Mouse (Mus musculus) thymus, postnatal 10 days (tissue): ENCODE measurements around the gene Arhgap9.
A peak's percentile ranks its signal among the peaks of the same experiment; 100 is the strongest.

Experiments
- DNase-seq, 2 experiments: peaks; one replicate each; pipeline ENCODE4 v3.0.0; 2021; ENCODE audit warnings: low spot score in 2 of 2

The Arhgap9 gene

DNA sequence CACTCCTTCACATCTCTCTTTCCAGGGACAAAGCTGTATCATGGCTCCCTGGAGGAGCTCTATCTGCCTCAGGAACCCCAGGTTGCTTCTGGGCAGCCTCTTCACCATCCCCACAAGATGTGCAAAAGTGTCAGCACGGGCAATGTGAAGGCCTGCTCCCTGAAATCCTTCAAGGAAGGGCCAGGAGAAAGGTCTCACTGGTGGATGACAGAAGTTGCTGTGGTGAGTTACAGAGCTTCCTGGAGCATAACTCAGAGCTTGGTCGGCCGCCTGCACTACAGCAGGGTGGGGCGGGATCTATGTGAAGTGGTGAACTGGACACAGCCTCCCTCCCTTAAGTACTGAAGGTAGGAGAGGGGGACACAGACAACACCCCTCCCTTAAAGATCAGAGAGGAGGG is 905 bp downstream of the Arhgap9 start:
- no peak for DNase-seq

DNA sequence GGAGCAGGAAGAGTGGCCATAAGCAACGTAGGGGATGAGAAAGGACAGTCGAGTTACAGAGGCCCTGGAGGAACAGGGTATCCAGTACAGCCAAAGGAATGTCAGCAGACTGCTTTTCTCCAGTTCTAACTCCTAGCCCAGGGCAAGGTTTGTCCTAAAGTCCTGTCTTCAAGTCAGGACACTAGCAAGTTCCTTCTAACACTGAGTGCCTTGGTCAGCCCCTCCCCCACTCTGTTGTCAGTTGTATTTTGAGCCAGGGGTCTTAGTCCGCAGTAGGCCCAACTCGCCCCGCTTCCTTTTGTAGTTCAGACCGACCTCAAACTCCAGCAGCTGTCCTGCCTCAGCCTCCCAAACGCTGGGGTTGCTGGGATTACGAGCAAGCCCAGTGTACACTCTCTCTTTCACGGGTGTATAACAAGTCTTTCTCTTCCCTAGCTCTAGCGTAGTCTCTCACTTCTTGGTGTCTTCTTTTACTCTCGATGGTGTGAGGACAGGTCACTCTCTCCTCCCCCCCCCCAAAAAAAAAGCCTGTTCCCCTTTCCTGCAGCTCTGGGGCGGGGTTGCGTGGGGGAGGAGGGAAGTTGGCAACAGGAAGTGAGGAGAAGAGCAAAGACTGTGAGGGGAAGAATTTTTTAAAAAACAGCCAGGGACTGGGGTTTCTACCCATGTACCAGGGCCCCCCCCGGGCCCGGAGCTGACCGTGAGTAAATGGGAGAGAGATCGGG is 1.5 kb downstream of the Arhgap9 start:
- peak in 1 of 2 experiments; percentile 51 for DNase-seq

DNA sequence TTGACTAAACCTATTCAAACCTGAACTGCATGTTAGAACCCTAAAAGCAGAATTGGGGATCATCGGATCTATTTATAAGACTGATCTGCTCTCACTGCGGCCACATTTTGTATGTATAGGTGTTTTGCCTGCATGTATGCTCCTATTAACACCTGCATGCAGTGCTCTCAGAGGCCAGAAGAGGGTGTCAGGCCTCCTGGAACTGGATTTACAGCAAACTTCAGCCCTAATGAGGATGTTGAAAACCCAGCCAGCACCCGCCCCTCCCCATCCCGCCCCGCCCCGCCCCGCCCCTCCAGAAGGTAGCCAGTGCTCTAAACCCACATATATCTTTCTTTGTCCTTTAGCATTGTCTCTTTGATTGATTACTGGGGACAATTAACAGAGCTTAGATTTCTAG is 2.7 kb downstream of the Arhgap9 start:
- peak; percentile 80 to 82 for DNase-seq

DNA sequence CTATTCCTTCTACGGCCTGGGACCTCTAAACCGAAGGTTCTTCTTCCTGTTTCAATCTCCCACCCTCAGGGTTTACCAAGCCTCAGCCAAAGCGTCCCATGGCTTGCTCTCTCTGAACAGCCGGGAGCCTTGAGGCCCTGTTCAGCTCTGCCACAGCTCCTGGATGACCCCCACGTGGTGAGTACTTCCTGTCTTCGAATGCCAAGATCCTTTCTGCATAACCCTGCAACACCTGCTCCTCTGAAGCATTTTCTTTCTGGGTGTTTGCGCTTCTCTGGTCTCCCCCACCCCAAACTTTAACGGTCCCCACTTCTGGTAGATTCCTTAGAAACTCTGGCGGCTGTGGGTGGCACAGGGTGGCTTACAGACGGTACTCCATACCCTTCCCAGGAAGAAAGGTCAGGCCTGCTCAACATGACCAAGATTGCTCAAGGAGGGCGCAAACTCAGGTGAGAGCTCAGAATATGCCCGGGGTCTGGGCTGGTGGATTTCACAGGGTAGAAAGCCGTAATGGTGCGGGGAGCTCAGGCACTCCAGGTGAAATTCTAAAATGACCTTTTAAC is 3.8 kb downstream of the Arhgap9 start:
- DNase-seq = peak; percentile 68 to 76

DNA sequence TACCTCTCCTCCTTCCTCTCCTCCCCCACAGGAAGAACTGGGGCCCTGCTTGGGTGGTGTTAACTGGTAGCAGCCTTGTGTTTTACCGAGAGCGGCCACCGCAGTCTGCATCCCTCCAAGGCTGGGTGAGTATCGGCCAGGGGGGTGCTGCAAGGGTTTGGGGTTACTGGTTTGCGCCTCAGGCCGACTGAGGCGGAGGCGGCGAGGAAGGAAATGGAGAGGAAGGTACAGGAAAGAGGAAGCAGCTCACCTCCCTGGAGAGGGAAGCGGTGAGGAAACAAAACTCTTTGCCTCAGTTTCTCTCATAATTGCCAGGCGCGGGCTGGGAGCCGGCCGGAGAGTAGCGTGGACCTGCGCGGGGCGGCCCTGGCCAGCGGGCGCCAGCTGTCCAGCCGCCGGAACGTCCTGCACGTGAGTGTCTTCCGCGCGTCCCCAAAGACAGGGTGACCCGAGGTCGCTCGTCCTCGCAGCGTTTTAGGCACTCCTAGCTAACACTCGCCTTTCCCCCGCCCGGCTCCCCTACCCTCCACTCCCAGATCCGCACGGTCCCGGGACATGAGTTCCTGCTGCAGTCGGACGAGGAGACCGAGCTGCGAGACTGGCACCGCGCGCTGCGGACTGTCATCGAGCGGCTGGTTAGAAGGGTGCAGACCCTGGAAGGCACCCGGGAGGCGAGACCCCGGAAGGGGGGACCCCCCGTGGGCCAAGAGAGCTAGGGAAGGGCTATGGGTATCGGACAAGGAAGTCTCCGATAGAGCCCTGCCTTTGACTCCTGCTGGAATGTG is 4.4 kb downstream of the Arhgap9 start:
- DNase-seq = peak; percentile 56 to 59

DNA sequence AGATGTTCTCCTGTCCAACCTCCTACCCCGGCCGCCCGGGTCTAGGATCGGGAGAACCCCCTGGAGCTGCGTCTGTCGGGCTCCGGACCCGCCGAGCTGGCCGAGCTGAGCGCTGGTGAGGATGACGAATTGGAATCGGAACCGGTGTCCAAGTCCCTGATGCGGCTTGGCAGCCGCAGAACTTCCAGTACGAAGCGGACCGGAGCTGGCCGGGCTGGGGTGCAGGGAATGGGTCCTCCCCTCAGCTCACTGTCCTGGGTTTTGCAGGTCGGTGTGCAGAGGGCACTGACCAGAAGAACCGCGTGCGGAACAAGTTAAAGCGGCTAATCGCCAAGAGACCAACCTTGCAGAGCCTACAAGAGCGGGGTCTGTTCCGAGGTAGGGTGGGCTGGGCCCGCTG is 5.1 kb downstream of the Arhgap9 start:
- DNase-seq = no peak

DNA sequence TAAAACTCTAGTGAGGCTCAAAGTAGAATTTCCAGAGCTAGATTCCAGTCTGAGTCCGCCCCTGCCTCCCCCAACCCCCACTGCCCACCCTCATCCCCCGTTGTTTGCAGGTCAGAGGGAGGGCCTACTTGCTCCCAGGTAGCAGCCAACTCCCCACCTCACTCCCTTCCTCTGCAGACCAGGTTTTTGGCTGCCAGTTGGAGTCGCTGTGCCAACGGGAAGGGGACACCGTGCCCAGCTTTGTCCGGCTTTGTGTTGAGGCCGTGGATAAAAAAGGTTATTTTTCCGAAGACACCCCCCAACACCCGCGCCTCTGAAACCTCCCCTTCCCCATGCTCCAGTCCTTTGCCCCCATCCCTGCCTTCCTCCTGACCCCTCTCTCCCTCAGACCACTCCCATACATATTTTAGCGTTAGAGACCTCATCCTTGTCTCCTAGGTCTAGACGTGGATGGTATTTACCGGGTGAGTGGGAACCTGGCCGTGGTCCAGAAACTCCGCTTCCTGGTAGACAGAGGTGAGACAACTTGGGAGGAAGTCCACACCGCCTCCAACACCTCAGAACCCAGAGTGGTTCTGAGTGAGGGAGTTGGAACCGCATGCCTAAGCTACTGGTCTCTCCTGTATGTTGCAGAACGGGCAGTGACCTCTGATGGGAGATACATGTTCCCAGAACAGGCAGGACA is 5.8 kb downstream of the Arhgap9 start:
- DNase-seq = no peak

DNA sequence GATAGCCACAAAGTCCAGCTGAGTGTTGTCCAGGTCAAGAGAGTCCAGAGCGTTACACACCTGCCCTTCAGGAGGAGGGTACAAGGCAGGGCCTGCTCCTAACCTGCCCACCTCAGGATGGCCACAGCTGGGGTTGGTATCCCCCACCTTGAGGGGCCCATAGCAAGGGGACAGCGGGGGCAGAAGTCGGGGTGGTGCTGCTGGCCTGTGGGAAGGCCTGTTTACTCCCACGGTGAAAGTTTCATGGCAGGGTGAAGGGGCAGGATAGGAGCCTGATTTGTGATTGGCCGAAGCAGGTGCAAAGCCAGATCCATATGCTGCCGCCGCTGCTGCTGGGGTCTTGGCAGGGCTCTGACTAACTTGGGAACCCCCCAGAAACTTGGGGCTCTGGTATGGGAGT is 8.4 kb downstream of the Arhgap9 start:
- no peak for DNase-seq

DNA sequence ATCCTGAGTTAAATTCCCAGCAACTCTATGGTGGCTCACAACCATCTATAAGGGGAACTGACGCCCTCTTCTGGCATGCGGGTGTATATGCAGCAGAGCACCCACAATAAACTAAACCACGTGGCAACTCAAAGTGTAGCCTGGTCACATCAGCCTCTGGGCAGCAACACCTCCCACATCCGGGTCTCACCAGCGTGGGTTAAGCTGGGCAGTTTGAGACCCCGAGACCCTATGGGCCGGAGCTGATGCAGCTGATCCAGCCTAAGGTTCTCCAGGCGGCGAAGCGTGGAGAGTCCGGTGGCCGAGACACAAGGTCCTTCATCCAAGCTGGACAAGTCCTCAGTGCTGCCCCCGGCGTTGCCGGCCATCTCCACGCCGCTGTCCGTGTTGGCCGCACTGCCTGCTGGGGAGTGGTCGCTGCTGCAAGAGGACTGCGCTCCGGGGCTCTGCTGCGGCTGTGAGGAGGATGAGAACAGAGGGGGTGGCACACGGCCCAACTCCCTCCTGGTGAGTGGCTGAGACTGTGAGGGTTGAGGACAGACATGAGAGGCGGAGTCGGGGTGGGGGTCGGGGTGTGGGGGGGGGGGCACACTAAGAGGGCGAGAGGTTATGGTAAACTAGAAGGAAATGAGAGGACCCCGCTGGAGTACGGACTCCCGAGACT is 10.6 kb downstream of the Arhgap9 start:
- no peak for DNase-seq

DNA sequence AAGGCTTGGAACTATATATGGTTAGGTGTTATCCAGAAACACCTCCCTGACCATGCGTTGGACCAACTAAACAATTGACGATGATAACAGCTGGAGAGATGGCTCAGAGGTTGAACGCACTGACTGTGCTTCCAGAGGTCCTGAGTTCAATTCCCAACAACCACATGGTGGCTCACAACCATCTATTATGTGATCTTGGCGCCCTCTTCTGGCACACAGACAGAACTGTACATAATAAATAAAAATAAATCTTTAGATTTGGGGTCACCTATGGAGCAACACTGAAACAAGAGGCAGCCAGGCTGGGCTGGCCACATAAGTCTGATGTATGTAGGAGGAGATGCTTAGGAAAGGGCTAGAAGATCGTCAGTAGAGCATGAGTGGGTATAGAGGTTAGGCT is 11.4 kb downstream of the Arhgap9 start:
- DNase-seq = no peak

DNA sequence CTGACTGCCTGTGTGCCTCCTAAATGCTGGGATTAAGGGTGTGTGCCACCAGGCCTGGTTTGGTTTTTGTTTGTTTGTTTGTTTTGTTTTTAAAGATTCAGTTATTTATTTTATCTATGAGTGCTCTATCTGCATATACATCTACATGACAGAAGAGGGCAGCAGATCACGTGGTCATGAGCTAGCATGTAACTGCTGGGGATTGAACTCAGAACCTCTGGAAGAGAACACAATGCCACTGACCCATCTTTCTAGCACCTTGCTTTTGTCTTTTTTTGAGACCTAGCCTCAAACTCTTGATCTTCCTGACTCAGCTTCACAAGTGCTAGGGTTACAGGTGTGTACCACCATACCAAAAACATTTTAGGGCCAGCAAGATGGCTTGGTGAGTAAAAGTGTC is 13.5 kb downstream of the Arhgap9 start:
- DNase-seq = no peak

DNA sequence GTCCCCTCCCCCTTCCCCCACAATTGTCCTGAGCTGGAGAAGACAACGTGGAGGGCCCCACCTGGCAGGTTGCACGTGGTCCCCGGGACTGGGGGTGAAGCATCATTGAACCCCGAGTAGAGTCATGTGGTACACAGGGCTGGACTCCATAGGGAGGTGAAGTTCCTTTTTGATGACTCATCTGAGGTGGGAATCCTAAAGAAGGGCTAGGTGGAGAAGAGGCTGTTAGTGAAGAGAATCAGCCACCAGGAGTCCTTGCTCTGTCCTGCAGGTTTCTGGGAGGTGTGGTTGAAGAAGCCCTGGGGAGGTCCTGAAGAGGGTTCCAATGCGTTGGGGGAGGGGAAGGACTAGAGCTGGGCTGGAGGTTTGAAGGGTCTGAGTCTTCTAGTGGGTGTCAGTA is 15.2 kb downstream of the Arhgap9 start:
- DNase-seq = no peak

DNA sequence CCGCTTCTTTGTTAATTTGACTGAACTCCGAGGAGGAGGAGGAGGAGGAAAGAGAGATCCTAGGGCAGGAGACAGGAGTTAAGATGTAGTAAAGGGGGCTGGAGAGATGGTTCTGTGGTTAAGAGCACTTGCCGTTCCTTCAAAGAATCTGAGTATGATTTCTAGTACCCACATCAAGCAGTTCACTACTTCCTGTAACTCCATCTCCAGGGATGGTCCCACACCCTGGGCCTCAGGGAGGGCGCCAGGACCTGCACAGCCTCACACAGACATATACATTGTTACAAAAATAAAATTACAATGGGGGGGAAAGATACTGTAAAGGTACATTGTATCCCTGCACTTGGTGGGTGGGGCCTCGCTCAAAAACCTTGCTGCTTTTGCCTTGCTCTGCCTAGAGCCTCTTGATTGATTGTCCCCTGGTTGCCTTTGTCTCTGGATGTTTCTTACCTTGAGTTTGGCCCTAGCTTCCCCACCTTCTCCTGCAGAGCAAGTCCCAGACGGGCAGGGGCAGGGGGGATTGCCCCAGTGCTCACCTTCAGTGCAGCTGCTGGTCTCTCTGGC is 15.9 kb downstream of the Arhgap9 start:
- DNase-seq = no peak

DNA sequence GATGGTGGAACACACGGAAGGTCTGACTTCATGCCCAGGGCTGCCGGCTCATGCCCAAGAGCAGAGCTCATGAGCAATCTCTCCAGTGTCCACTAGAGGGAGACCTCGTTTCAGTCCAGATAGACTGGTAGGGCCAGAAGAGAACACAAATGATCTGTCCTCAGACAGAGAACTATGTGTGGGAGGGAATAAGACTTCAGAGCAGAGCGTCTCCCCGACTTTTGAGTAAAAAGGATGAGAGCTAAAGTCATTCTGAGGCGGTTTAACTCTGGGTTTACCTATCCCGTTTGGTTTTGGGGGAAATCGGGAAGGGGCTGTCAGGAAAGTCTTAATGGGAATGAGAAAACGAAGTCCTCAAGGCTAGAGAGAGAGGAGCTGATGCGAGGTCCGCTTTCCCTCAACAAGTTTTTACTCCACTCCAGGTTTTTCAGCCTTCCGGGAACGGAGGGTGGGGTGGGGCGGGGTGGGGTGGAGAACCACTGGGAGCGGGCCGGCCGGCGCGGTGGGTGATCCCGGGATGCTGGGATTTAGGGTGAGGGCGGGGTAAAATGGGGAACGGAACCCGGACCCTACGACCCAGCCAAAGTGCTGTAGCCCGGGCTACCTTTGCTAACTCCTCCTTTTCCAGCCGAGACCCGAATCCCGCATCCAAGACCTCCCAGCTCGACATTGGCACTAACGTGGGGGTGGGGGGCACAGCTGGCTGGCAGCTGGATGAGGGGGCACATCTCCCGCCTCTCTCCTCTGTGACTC is 17.3 kb downstream of the Arhgap9 start:
- peak; percentile 74 to 90 for DNase-seq

DNA sequence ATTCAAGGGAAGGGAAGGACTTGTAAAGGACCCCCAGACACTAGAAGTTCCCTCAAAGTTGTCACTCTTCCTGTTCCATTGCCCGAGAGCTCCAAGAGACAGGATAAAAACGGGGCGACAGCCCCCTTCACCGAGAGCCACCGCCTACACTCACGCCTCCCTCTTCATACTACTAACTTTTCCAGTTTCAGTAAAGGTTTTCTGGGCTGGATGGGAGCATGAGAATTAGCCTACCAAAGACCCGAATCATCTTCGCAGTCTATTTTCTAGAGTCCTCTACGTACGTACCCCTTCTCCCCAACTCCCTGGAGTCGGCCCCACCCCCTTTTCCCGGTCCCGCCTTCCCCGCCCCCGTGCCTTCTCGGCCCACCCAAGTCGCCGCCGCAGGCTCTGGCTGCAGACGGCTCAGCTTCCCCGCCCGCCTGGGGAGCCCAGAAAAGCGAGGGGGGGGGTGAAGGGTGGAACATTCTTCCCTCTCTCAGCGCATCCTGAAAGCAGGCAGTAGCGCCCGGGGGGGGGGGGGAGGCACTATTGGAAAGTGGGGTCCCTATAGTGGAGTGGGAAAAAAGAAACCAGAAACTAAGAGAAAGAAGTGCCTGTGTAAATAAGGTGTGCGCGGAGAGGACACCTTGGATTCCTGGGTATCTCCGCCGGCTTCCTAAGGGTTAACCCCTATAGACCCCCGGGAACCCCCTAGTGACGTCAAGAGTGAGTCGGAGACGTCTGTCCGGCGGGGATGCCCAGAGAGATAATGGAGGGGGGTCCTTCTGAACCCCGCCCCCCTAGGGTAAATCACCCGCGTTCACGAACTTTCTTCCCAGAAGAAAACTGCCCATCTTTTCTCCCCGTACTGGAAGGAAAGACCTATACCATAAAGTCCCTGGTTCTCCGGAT is 18.2 kb downstream of the Arhgap9 start:
- DNase-seq = no peak

DNA sequence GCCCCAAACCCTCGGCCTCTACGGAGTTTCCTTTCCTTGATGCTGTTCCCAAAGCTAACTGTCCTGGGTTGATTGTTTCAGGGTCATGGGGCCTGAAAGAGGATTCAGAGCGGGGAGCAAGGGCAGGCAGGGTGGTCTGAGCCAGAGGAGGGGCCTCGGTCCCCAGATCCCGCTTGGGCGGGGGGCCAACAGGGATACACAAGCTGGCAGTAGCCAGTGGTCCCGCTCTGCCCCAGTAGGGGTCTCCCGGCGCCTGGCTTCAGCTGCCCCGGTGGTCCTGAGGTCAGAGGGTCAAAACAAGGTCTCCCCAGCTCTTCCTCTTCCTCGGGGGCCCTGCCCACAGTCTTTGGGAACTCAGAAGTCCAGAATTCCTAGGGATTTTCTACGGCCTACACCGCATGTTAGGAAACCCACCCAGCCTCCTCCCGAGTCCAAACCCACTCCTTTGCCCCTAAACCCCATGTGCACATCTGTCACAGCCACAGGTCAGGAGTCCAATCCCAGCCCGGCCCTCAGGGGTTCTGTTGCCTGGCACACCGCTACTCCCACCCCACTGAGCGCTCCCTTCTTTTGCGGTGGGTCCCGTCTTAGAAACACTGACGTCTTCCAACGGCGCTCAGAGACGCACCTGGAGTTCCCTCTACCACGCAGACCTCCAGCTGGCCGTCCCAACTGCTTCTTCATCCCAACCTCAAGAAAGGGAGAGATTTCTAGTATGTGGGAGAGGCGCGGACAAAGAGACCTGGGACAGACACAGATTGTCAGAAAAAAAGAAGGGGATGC is 19.0 kb downstream of the Arhgap9 start:
- no peak for DNase-seq

DNA sequence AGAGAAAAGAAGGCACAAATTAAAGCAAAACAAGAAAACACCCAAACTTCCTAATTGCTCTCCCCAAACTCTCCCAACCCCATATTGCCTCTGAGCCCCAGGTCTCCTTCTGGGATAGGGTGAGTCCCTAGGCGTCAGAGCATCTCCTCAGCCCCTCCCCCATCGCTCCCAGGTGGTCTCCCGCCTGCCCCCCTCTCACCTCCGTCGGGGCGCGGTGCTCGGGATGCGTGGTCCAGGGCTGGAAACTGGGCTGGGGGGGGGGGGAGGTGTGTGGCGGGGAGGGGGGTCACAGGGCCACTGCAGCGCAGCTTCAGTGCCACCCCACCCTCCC is 19.6 kb downstream of the Arhgap9 start:
- no peak for DNase-seq

DNA sequence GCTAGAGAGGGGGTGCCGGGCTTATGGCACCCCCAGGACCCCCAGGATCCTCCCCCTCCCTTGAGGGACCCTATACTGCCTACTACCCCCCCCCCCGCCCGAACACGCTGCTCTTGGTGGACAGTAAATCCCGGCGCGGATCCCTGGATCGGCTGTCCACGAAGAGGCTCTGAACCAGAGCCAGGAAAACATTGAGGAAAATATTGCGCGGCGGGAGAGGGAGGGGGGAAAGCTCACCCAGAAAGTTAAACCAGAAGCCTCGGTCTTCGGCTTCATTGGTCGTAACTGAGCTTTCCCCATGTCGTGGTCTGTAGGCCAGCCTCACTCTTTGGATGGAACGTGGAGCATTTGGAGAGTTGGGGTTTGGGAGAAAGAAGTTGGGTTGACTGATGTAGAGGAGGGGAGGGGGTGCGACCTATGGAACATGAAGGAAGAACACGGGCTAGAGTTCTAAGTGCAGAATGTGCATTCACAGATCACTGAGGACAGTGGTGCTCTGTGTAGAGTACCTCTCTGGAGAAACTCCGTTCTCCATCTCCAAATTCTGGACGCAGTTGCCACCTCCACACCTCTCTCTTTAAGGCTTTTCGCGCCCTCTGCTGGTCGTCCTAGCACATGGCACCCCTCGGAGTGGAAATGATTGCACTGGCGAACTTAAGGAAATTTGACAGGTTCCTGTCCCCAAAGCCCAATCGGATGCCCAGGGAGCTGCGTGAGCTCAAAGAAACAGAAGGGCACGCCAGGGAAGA is 20.3 kb downstream of the Arhgap9 start, which contains the start of gene Gli1:
Gene Gli1, minus strand, starts transcription at position 84 of the 749 bp plus-strand sequence.
- peak; percentile 70 to 85 for DNase-seq
